Mouse (Mus musculus): ENCODE results near the gene 2310061I04Rik.

2310061I04Rik gene

Small RNA genes lying within 50 kb of the gene (microRNA-seq; reads per million reads assigned to microRNA genes)
- gene Gm28033, result 0.11 to 0.25 reads per million in 2 experiments
- gene Mir1894, result 0 reads per million in 2 experiments

All from adrenal gland (tissue).